Mouse (Mus musculus): ENCODE results near the gene Fgf22.

GRCm38 (mm10) chr10:79777103-79777531, 22.2 kb downstream of the Fgf22 start, which contains the start of gene Fstl3:
- no peak for TF ChIP-seq POLR2A (IDR thresholded peaks at IDR 0.05; ENCODE audit: borderline replicate concordance, insufficient read depth, low read length)
- no peak for TF ChIP-seq CTCF (IDR thresholded peaks at IDR 0.05; ENCODE audit: borderline replicate concordance, insufficient read depth, low read depth, low read length)

All from cerebellum, adult 2 months (tissue).